Mouse (Mus musculus): ENCODE measurements around the gene Mex3a.

Mex3a gene

DNA sequence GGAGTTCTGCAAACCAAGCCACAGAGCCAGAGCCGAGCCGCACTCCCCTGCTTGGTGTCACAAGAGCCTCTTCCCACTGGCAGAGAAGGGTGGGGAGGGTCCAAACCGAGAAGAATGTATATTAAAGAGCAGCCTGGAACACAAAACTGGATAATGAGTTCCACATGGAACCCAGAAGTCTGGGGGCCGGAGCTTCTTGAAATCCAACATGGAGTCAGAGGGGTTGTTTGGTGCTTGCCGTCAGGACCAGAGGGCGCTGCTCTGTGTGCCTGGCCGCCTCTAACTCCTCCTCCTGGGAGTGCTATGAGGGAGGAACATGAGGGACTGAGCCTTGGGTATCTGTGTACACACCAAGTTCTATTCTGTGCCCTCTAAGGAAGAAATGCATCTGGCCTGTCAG lies 26.4 kb upstream of the Mex3a start:
- DNase-seq: no peak

DNA sequence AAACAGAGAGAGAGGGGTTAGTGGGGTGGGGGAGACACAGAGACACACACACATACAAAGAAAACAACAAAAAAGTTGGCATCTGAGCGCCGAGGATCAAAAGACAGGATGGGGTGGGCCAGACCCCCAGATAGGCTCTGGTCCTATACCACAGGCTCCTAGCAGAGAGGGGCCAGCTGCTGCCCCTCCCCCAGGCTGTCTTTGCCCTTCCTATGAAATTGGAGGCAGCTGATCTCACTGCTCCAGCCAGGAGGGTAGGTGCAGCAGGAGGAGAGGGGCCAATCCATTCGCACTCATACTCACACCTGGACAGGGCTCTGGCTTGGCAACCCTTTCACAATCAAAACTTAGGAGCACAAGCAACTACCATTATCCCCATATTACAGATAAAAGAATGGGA lies 22.9 kb upstream of the Mex3a start:
- peak in 1 of 2 experiments; percentile 24 for DNase-seq

DNA sequence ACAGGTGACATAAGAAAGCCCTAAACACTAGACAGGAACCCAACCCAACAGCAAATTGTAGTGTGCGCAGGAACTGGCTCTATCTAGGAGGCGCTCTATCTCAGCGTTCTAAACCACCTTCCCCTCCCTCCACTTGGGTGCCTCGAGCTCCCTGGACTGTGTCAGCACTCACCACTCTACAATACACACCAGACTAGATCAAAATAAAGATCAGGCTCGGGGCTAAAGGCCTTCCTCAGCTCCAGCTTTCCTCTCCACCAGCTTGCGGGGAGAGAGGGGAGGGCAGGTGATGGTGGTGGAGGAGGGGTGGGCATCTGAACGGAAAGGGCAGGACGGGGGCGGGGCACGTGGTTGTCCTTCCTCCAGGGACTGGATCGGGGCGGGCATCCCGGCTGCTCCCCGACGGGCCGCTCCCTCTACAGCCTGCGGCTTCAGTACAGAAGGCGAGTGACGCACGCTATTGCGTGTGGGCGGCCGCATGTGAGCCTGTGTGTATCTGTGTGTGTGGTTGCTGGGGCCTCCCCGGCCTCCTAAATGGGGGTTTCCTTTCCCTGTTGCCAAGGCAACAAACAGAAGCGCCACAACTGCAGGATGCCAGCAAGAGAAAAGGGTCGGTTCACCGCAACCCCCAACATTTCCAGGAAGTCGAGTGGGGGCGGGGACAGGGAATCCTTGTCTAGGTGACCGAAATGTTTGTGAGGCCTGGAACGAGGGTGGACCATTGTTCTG lies 22.3 kb upstream of the Mex3a start, which contains the start of gene Lmna:
Lmna (minus strand) TSS at position 265 of the 729 bp plus-strand sequence.
- peak; percentile 97 to 99 for DNase-seq

DNA sequence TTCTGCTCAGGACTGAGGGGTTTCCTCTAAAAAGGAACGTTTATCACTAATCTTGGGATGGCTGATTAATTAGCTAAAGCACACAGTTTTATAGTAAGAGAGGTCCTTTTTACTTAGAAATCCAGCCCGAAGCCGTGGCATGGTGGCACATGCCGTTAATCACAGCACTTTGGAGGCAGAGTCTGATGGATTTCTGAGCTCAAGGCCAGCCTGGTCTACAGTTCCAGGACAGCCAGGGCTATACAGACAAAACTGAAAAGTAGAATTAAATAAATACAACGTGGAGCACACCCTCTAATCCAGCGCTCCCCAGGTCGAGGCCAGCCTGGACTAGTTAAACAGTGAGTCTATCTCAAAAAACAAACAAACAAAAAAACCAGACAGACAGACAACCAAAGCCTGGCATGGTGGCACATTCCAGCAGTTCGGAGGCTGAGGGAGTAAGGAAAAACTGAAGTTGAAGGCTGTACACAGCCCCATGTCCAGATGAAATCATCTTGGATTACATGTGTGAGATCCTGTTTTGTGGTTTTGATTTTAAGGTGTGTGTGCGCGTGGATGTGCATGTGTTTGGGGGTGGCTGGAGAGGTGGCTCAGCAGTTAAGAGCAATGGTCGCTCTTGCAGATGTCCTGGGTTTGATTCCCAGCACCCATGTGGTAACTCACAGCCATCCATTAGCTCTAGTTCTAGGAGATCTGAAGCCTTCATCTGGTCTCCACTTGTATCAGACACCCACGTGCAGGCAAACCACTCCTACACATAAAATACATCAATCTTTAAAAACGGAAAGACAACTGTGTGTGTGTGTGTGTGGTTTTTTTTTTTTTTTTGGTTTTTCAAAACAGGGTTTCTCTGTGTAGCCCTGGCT lies 21.5 kb upstream of the Mex3a start:
- no peak for DNase-seq

DNA sequence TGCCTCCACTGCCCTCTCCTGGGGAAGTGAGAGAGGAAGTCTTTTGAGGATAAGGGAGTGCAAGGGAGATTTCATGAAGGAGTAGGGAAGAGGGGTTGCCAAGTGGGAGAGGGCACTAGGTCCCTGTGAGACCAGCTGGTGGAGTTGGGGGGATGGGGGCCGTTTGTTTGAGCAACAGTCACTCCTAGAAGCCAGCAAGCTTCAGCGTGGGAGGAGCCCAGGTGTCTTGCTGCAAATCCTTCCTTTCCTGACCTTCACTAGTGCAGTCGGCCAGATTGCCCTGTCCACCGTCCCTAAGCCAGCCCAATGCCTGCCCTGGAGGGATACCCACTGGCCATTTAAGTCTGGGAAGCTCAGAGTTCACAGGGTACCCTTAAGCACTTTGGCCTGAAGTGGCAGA lies 20.6 kb upstream of the Mex3a start:
- DNase-seq: peak in 1 of 2 experiments; percentile 22

DNA sequence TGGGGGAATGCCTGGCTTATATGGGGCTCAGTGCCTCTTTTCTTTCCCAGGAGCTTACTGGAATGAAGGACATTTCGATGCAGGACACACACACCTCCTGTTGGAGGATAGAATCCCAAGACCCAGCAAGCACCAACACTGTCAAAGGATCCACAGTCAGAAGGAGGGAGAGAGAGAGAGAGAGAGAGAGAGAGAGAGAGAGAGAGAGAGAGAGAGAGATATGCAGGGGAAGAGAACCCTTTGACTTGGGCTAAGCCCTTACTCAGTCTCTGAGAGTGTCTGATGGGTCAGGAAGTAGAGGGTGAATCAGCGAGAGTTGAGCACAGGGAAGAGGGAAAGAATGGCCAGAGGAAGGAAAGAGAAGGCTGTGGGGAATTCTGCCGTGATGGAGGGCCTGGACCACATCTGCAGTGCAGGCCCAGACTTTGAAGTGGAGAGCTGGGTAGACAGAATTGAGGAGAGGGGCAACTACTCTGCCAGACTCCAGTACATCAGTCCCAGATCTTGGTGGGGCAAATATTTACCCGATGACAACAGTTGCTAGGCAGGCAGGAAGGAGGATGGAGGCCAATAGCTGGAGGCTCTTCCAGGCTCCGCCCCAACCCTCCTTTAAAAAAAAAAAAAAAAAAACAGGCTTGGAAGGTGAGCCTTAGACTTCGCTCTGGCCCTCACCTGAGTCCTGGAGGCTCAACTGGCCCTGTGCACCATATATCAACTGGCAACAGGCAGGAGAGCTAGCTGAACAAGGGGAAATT lies 19.9 kb upstream of the Mex3a start:
- peak; percentile 55 to 56 for DNase-seq

DNA sequence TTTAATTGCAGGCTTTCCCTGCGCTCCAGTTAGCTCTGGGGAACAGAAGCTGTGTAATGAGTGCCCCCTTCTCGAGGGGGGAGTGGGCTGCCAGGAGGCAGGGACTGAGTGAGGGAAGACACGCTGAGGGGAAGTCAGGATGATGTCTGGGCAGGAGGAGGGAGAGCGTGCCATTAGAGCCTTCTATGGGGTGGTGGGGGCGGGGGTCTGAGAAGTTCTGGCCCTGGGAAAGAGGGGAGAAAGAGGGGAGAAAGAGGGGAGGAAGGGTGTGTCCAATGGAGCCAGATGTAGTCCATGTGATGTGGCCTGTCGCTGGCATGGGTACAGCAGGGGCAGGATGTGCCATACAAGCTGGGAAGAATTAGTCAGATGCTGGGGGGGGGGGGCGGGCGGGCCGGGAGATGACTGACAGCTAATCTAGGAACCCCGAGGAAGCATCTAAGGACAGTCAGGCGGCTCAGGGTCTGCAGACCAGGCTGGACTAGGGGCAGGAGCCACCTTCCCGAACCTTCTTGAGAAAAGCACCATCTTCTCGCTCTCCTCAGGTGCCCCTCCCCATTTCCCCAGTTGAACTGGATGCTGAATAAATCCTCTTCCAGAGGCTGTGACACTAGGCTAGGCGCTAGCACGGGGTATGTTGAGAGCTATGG lies 19.2 kb upstream of the Mex3a start:
- peak; percentile 66 to 82 for DNase-seq

DNA sequence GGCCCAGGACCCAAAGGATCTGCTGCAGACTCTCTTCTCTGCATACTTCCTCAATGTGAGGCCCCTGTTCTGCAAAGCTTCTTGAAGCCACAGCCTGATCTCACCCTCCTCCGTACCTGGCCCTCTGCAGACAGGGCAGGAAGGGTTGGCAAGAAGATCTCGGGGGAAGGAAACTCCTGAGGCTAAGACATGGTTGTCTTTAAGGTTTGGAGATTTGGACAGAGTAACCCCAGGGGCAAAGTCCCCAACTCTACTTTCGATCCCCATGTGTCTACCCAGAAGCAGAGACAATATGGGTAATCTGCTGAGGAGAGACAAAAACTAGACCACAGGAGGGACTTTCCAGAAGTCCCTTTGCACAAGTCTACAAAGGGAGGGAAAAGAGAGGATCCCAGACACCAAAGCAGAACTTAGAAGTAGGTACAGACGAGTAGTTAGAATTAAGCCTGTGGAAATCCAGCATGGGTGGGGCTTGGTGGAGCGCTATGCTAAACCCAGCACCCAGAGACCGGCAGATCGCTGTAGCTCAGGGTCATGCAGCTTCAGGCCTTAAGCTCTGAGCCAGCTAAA lies 18.6 kb upstream of the Mex3a start:
- DNase-seq: no peak

DNA sequence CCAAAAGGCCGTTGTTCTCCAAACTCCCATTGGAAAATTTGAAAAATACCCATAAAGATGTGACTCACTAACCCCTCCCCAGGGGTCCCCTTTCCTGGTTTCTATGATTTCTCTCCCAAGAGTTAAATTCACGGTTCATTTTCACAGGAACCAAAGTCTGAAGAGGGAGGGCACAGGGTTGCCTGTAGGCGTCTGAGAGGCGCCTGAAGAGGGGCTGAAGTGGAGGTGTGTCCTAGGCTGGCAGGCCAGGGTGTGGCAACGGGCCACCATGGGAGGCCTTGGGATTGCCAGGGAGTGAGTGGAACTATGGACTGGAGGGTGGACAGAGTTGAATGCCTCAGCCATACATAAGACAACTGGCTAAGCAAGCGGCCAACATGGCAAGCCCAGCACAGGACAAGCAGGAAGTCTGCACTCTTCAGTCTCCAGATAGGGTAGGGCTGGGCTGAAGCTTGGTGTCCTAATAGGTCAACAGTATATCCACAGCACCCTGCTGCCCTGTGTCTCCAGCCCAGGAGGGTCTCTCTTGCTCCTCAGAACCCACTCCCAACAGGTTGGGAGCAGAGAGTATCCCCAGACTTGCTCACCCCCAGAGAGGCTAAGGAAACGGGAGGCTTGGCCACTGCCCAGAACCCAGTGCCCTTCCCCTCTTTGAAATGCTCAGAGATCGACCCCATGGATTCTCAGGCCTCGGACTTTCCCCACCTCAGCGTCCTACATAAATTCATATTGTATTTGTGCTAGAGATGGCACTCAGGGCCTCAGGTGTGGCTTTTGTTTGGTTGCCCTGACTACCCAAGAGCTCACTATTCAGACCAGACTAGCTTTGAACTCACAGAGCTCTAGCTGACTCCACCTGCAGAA lies 17.7 kb upstream of the Mex3a start:
- peak; percentile 72 to 84 for DNase-seq

DNA sequence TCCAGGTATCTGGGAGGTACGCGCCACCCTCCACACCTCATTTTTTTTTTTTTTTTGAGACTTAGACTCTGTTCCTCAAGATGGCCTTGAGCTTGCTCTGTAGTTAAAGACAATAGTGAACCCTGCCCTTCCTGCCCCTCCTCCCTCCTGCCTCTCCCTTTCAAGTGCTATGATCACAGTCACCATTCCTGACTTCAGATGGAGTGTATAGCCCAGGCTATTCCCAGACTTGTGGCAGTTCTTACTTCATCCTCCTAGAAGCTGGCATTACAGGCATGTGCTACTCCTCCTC lies 17.2 kb upstream of the Mex3a start:
- no peak for DNase-seq

DNA sequence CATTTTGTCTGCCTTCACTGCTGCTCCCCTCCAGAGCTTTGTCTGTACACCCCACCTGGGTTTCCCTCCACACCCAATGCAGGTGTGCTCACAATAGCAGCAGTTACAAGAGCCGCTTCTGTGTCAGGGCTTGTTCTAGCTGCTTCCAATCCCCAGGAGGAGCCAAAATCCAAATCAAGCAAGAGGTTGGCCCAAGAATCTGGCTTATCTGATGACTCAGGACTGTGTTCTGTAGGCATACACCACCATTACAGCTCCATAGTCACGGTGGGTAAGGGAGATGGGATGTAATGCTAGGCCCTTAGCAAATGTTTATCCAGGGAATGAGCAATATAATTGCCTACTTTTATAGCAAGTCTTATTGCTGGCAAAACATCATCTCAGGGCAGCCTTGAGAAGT lies 15.8 kb upstream of the Mex3a start:
- DNase-seq: no peak

DNA sequence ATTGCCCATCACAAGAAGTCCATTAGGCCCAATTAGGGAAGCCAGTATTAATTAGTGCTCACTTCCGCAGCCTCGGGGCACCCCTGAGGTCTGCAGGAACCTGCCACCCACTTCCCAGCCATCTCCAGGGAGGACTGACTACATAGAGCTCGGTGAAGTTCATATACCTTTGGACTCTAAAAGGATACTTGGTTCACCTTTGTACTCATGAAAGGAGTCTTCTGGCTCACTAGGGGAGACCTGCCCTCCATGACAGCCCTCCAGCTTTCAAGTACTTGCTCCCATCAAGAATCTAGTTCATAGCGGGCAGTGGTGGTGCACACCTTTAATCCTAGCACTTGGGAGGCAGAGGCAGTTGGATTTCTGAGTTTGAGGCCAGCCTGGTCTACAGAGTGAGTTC lies 13.8 kb upstream of the Mex3a start:
- DNase-seq: no peak

DNA sequence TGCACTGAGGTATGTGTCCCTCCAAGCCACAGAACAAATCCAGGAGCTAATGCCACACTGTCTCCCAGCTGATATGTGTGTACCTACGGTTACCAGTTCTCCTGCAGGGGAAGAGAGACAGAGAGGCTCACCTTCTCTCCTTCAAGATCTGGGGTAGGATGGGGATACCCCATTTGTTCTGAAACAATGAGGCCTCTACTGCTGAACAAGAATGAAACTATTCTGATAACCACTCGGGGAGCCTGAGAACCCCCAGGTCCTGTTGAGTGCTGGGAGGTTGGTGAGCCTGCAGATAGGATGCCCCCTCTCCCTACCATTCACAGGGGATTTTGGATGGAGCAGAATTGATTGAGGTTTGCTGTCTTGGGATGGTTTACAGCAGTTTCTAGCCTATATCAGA lies 12.1 kb upstream of the Mex3a start:
- no peak for DNase-seq

DNA sequence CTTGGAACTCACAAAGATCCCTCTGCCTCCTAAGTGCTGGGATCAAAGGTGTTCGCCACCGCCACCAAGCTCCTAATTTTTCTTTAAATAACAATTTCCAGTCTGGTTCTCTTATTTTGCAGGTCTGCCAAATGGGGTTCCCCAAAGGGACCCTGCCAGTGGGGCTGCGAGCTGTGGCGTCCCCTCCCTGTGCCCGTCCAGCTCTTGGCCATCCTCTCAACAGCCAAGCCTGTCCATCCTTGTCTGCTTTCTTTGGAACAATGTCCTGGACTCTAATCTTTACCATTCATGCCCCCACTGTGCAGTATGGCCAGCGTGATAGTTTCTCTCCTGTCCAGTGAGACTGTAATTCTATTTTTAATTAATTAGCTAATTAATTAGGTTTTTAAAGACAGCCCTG lies 11.0 kb upstream of the Mex3a start:
- no peak for DNase-seq

DNA sequence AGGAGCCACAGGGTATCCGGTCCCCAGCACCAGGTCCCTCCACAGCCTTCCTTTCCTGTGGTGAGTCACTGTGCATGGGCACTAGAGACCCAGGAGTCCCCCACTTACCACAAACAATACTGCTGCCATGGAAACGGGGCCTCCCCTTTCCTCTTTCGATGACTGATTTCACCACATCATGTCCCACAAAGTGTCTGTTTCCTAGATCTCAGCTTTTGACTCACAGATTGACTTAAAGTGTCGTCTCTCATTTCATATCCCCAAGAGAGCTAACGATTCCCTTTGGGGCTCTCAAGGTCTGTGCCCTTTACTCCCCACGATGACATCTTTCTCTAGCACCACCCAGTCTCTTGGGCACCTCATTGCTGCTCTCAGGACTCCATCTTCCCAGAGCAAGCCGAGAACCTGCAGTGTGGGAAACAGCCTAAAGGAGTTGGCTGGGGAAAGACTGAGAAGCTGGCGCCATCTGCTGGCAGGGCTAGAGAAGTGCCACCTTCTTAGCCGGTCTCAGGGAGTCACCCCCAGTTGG lies 10.3 kb upstream of the Mex3a start:
- DNase-seq: peak; percentile 76 to 86

DNA sequence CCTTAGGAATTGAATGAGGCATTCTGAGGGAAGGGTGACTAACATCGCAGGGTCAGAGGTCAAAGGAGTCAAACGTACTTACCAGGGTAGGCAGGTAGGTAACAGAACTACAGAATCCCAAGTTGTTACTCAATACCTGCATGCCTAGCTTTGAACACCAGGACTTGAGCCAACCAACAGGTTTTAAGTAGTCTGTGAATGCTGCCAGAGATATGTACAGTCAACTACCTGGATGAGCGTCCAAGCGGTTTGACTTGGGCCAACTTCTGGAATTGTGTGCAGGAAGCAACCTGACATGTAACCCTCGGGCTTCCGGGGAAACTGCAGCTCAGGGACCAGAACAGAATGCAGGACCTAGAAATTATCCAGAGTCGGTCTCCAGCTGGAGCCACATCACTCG lies 9.2 kb upstream of the Mex3a start:
- no peak for DNase-seq

DNA sequence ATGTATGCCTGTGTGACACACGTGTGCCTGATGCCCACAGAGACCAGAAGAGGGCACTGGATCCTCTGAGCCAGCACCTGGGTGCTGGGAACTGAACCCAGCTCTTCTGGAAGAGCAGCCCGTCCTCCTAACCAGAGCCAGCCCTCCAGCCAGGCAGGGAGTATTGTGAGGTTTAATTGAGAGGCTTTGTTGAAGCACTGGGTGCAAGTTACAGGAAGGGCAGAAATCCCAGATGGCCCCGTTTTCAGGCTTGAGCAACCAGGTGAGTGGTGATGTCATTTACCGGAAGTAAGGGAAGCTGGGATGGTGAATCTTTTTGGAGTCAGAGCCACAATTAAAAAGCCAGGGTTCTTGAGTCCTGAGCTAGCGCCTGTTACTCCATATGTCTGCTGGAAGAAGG lies 7.2 kb upstream of the Mex3a start:
- DNase-seq: no peak

DNA sequence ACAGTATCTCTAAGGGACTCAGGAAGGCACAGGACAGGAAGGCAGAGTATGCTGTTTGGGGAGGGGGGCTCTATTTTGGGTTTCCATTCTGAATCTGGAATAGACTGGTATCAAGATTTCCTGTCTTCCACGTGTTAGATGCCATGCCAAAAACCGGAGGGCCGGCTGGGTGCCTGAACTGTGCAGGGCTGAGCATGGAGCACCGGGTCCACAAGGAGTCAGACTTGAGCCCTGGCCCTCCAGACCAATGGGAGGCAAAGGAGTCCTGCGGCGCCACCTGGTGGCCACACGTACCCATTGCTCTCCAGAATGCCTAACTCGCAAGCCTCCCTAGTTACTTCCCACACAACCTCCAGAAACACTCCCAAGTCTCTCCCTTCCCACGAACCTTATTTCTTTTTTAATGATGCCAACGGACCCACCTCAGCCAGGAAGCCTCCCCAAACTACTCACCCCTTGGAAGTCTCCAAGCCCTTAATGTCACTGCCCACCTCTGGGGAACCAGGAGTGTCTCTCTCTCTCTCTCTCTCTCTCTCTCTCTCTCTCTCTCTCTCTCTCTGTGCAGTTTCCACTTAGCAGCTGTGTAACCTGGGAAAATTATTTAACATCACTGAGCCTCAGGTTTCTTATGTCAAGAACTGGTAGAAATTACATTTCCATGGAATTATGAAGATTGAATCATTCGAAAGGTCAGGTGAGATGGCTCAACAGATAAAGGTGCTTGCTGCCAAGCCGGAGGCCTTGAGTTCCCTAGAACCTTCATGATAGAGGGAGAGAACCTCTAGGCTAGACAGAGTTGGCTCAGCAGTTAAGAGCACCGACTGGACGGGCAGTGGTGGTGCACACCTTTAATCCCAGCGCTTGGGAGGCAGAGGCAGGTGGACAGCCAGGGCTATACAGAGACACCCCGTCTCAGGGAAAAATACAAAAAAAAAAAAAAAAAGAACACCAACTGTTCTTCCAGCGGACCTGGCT lies 5.8 kb upstream of the Mex3a start:
- peak; percentile 91 for DNase-seq

DNA sequence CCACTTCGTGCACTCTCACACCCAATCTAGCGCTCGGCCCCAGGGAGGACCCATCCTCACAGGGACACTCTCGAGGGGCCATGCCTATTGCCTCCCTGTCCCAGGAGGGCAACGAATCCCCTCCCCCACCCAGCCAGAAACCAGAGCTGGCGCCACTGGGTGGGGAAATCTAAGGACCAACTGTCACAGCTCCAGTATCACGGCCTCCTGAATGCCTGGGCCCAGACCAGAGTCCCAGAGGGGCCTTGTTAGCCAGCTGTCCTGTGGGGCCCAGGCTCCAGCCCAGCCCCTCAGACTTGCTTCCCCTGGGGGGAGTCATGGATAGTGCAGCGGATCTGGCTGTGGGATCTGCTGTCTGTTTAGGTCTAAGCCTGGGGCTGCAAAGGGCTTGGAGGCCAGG lies 4.6 kb upstream of the Mex3a start:
- DNase-seq: peak in 1 of 2 experiments; percentile 62

DNA sequence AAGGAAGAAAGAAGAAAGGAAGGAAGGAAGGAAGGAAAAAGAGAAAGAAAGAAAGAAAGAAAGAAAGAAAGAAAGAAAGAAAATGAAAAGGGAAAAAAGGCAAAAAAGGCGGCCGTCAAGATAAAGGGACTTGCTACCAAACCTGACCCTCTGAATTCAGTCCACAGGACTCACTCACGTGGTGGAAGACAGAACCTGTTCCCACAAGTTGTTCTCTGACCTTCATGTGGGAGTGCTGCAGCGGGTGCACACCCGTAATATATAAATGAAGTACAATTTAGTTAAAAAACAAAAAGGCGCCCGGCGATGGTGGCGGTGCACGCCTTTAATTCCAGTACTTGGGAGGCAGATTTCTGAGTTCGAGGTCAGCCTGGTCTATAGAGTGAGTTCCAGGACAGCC lies 3.5 kb upstream of the Mex3a start:
- no peak for DNase-seq
